Mouse (Mus musculus) kidney, adult 2 months (tissue): ENCODE data around the gene Ppm1b. TPM values are rescaled to one million over a fixed set of nuclear protein-coding genes. Genes with fewer than 3 reads are reported as not detected.

Source experiments
- DNase-seq: peaks from one replicate; pipeline ENCODE4 v3.0.0; 2021
- H3K27ac ChIP-seq: fragments of 200-500 bp; 2 replicates; pipeline ENCODE4 v1.5.1; 2012; ENCODE audit warnings: low read depth, low read length, control low read depth, inconsistent platforms; ENCODE audit not compliant: insufficient read depth
- H3K27me3 ChIP-seq: fragments of 200-500 bp; replicated peaks from 2 replicates; pipeline ENCODE4 v1.6.1; 2012; ENCODE audit warnings: mild to moderate bottlenecking, moderate library complexity, low read length, inconsistent platforms; ENCODE audit not compliant: control insufficient read depth, insufficient read depth
- H3K36me3 ChIP-seq: fragments of 200-500 bp; 2 replicates; pipeline ENCODE4 v1.6.1; 2012; ENCODE audit warnings: mild to moderate bottlenecking, moderate library complexity, low read length, inconsistent platforms; ENCODE audit not compliant: control insufficient read depth, insufficient read depth
- H3K4me1 ChIP-seq: fragments of 200-500 bp; 2 replicates; pipeline ENCODE4 v1.6.1; 2011; ENCODE audit warnings: low read length; ENCODE audit not compliant: control insufficient read depth, insufficient read depth
- H3K4me3 ChIP-seq: fragments of 200-500 bp; 2 replicates; pipeline ENCODE4 v1.5.1; 2011; ENCODE audit warnings: mild to moderate bottlenecking, low read depth, low read length, control low read depth; ENCODE audit not compliant: insufficient read depth
- CTCF ChIP-seq: fragments of 200-500 bp; conservative IDR thresholded peaks from 2 replicates; pipeline ENCODE4 v1.5.1; 2011; ENCODE audit warnings: low read depth, mild to moderate bottlenecking, control low read depth, low read length, moderate library complexity, mixed read lengths; ENCODE audit not compliant: insufficient read depth, insufficient read length
- POLR2A ChIP-seq: fragments of 200-500 bp; IDR thresholded peaks from one replicate; pipeline ENCODE4 v1.6.1; 2011; ENCODE audit warnings: low read depth, low read length, control low read depth
- WGBS: fragments of 180-500 bp; shearing (Covaris S2); methylation state at CpG from one replicate; pipeline ENCODE4 v1.1.7; 2018; 5-methylcytosine and 5-hydroxymethylcytosine counted together
- polyA plus RNA-seq: library from polyadenylated mRNA; depleted of rRNA; stranded (reverse); fragments of >200 nt; gene quantifications from 2 replicates; pipeline ENCODE4 v1.2.3, GENCODE M21; 2012; rRNA removed

Gene Ppm1b
- polyA plus RNA-seq, 1 experiment = 46.4 TPM

- Histone ChIP-seq H3K27me3 (no peaks in the 10 kb centered on the region), H3K27ac (no peak overlapping the region), H3K4me1 (no peaks in the 10 kb centered on the region), H3K4me3 (no peak overlapping the region), H3K36me3 (peaks cover 7% of the 10 kb centered on the region)
- TF ChIP-seq CTCF (no peak), POLR2A (no peak)
- DNase-seq = no peak
- WGBS = 87% methylated on average over 7 of the region's 7 CpGs
Observed at GRCm38 (mm10) chr17:85063560-85063959, 107.0 kb downstream of the Ppm1b start.

GRCm38 (mm10) chr17:85067331-85067730, 110.8 kb downstream of the Ppm1b start:
- no peak for DNase-seq
- Histone ChIP-seq H3K4me1 (no peaks in the 10 kb centered on the region), H3K27ac (no peak overlapping the region), H3K4me3 (no peak overlapping the region), H3K36me3 (peaks cover 5% of the 10 kb centered on the region), H3K27me3 (no peaks in the 10 kb centered on the region)
- no peak for TF ChIP-seq POLR2A
- TF ChIP-seq CTCF = no peak
- WGBS = 80% methylated on average over 7 of the region's 7 CpGs

GRCm38 (mm10) chr17:85070658-85071057, 114.1 kb downstream of the Ppm1b start:
- Histone ChIP-seq H3K4me1 (no peaks in the 10 kb centered on the region), H3K4me3 (no peak overlapping the region), H3K27ac (no peak overlapping the region), H3K27me3 (no peaks in the 10 kb centered on the region), H3K36me3 (no peaks in the 10 kb centered on the region; the same call in 1 of the 2 replicates)
- no peak for DNase-seq
- TF ChIP-seq POLR2A (no peak), CTCF (no peak)
- 74% methylated on average over 6 of the region's 6 CpGs for WGBS

- H3K27ac ChIP-seq = no peak overlapping the region
- H3K36me3 ChIP-seq = no peaks in the 10 kb centered on the region
- H3K4me3 ChIP-seq = no peak overlapping the region
- DNase-seq = no peak
- H3K4me1 ChIP-seq = no peaks in the 10 kb centered on the region
- 90% methylated on average over 8 of the region's 8 CpGs for WGBS
- H3K27me3 ChIP-seq = no peaks in the 10 kb centered on the region
- TF ChIP-seq POLR2A (no peak), CTCF (peak; percentile 32)
Observed at GRCm38 (mm10) chr17:85071088-85071775, 114.7 kb downstream of the Ppm1b start.

- no peaks in the 10 kb centered on the region; the same call in 1 of the 2 replicates for H3K36me3 ChIP-seq
- WGBS = 59% methylated on average over 11 of the region's 11 CpGs
- no peaks in the 10 kb centered on the region for H3K4me1 ChIP-seq
- no peak overlapping the region for H3K4me3 ChIP-seq
- TF ChIP-seq POLR2A (no peak), CTCF (no peak)
- no peak overlapping the region for H3K27ac ChIP-seq
- H3K27me3 ChIP-seq = no peaks in the 10 kb centered on the region
- DNase-seq = no peak
Observed at GRCm38 (mm10) chr17:85072383-85072782, 115.8 kb downstream of the Ppm1b start.

- H3K4me1 ChIP-seq = no peaks in the 10 kb centered on the region
- H3K27me3 ChIP-seq = no peaks in the 10 kb centered on the region
- H3K27ac ChIP-seq = no peak overlapping the region
- H3K36me3 ChIP-seq = peaks cover 4% of the 10 kb centered on the region; the same call in 1 of the 2 replicates
- TF ChIP-seq CTCF (no peak), POLR2A (no peak)
- 68% methylated on average over 7 of the region's 7 CpGs for WGBS
- DNase-seq = no peak
- no peak overlapping the region for H3K4me3 ChIP-seq
Observed at GRCm38 (mm10) chr17:85073214-85073613, 116.7 kb downstream of the Ppm1b start.

Other genes starting within 250 kb of the Ppm1b start
- 18.7 and 25.3 TPM in 2 replicates for gene Lrpprc, start 166.0 kb upstream of the Ppm1b start, polyA plus RNA-seq
- 289 and 340 TPM in 2 replicates for gene Slc3a1, start 71.6 kb downstream of the Ppm1b start, polyA plus RNA-seq
- 15.2 and 18.0 TPM in 2 replicates for gene Prepl, start 133.5 kb downstream of the Ppm1b start, polyA plus RNA-seq
- gene Camkmt, start 133.8 kb downstream of the Ppm1b start, polyA plus RNA-seq = 3.6 and 3.9 TPM in 2 replicates